Mouse (Mus musculus) brain, embryonic 14.5 days (tissue): Measurements from ENCODE around the gene Crb1.

ENCODE experiments used
- CTCF ChIP-seq: fragments of 200-500 bp; IDR thresholded peaks from 2 replicates; pipeline ENCODE4 v1.5.1; 2012; ENCODE audit warnings: inconsistent platforms, mild to moderate bottlenecking, moderate library complexity, borderline replicate concordance; ENCODE audit not compliant: insufficient read depth, insufficient read length; ENCODE audit errors: extremely low read depth
- POLR2A ChIP-seq: fragments of 200-500 bp; IDR thresholded peaks from 2 replicates; pipeline ENCODE4 v1.6.1; 2012; ENCODE audit warnings: mild to moderate bottlenecking, inconsistent platforms, borderline replicate concordance; ENCODE audit not compliant: poor library complexity, insufficient read depth, insufficient read length, severe bottlenecking; ENCODE audit errors: extremely low read depth

GRCm38 (mm10) chr1:139378861-139379620 is 2.1 kb upstream of the Crb1 start:
- TF ChIP-seq POLR2A (no peak), CTCF (no peak)
